In the genomic region with DNA sequence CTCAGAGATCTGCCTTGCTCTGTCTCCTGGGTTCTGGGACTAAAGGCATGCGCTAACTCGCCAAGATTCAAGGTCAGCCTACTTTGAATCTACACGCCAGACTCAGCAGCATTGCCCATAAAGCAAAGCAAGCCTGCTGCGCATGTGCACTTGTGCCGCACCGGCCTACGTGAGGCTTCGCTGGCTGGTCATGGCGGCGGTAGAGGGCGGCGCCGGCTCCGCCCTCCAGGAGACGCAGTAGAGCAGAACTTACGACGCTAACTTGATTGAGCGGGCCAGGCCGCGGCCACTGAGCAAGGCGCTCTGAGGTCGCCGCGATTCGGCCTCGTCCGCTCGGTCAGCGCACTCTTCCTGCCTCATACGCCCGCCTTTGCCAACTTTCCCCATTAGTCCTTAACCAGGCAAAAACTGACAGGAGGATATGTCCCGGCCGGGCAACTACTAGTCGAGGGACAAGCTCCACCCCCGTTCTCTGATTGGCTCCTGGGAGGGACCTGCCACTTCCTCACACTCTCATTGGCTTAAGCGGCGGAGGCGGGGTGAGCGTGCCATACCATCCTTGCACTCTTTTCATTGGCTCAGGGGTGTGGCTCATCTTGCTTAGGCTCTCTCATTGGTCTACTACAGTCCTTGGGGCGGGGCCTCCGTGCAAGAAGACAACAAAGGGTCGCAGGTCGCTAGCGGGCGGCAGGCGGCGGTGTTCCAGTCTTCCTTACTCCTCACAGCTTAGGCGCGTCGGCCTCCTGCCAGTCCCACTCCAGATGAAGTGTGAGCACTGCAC, we compare ENCODE assay signal across 8 mouse cellular contexts. TPM values are rescaled to one million over a fixed set of nuclear protein-coding genes. Genes with fewer than 3 reads are reported as not detected.
DNase-seq lines count a peak whose midpoint lies in the region; ATAC-seq and TF ChIP-seq lines count a peak whose summit lies in the region.

Gene Narf (plus strand): TSS at position 690 of the 781 bp plus-strand sequence.

- peak; percentile 100 for DNase-seq in CH12.LX (ENCODE audit: extremely low read depth)
- peak; percentile 100 for DNase-seq in c-Kit-positive CD71-positive TER-119-negative erythroid progenitor cells, embryonic 14.5 days (ENCODE audit: low read depth)
- peak; percentile 99 for DNase-seq in forebrain, embryonic 11.5 days (ENCODE audit: low spot score)
- peak; percentile 99 to 100 for DNase-seq in kidney, postnatal 36 days
- peak; percentile 99 for DNase-seq in telencephalon, adult 2 months (ENCODE audit: low read depth, low spot score)

- no peaks in the 10 kb centered on the region for H3K79me2 ChIP-seq in CH12.LX (replicated peaks; ENCODE audit: control insufficient read depth, extremely low read depth, insufficient read depth, poor library complexity, severe bottlenecking)

- peaks cover 5 to 30% of the 10 kb centered on the region in 2 experiments for H3K4me1 ChIP-seq in CH12.LX (ENCODE audit: control insufficient read depth in 1 of 2, insufficient read depth in 2 of 2)
- peaks cover 7% of the 10 kb centered on the region for H3K4me1 ChIP-seq in forebrain, embryonic 11.5 days (replicated peaks; ENCODE audit: control insufficient read depth, insufficient read depth, low read length)
- peaks cover 32% of the 10 kb centered on the region for H3K4me1 ChIP-seq in heart, embryonic 16.5 days (ENCODE audit: control insufficient read depth, insufficient read depth, low read length)
- H3K4me1 ChIP-seq in liver, embryonic 15.5 days (replicated peaks) = peaks cover 72% of the 10 kb centered on the region
- peaks cover 22% of the 10 kb centered on the region for H3K4me1 ChIP-seq in neural tube, embryonic 12.5 days

- dilution Hi-C loops in CH12.LX (cut with MboI; ENCODE audit: extremely low pct_ligation_motif_present, extremely low pct_unique_long_range_greater_than_20kb, low sequenced_read_pairs) = no loop called here

- H3K9me3 ChIP-seq in CH12.LX (replicated peaks; ENCODE audit: low read length) = no peaks in the 10 kb centered on the region
- no peaks in the 10 kb centered on the region for H3K9me3 ChIP-seq in forebrain, embryonic 11.5 days (ENCODE audit: control insufficient read depth, low read length)
- H3K9me3 ChIP-seq in heart, embryonic 16.5 days (replicated peaks; ENCODE audit: control insufficient read depth, low read length) = no peaks in the 10 kb centered on the region
- no peaks in the 10 kb centered on the region for H3K9me3 ChIP-seq in liver, embryonic 15.5 days (replicated peaks)
- H3K9me3 ChIP-seq in neural tube, embryonic 12.5 days = no peaks in the 10 kb centered on the region

- no peak for TF ChIP-seq EP300 in CH12.LX (IDR thresholded peaks at IDR 0.05; ENCODE audit: low read length)

- H3K4me3 ChIP-seq in CH12.LX (replicated peaks in 1 of 3; ENCODE audit: low read depth in 2 of 3, low read length in 2 of 3, poor library complexity in 1 of 3) = peak within 1 kb of the TSS; percentile 74 to 94 (median 78)
- H3K4me3 ChIP-seq in forebrain, embryonic 11.5 days (ENCODE audit: low read depth, low read length) = peak within 1 kb of the TSS; percentile 73
- peak within 1 kb of the TSS; percentile 92 for H3K4me3 ChIP-seq in heart, embryonic 16.5 days (ENCODE audit: low read length)
- peak within 1 kb of the TSS; percentile 92 for H3K4me3 ChIP-seq in liver, embryonic 15.5 days (replicated peaks)
- H3K4me3 ChIP-seq in neural tube, embryonic 12.5 days = peak within 1 kb of the TSS; percentile 68

- peak within 1 kb of the TSS; percentile 81 for H3K27ac ChIP-seq in CH12.LX (ENCODE audit: insufficient read depth, low read depth)
- peak within 1 kb of the TSS; percentile 99 for H3K27ac ChIP-seq in forebrain, embryonic 11.5 days (ENCODE audit: low read depth, low read length)
- peak within 1 kb of the TSS; percentile 100 for H3K27ac ChIP-seq in heart, embryonic 16.5 days (ENCODE audit: low read length)
- H3K27ac ChIP-seq in liver, embryonic 15.5 days (replicated peaks) = peak within 1 kb of the TSS; percentile 98
- H3K27ac ChIP-seq in neural tube, embryonic 12.5 days = peak within 1 kb of the TSS; percentile 95

- H3K27me3 ChIP-seq in CH12.LX (replicated peaks) = no peaks in the 10 kb centered on the region
- no peaks in the 10 kb centered on the region for H3K27me3 ChIP-seq in forebrain, embryonic 11.5 days (ENCODE audit: control insufficient read depth, insufficient read depth, low read length)
- H3K27me3 ChIP-seq in heart, embryonic 16.5 days (ENCODE audit: control insufficient read depth, insufficient read depth, low read length) = no peaks in the 10 kb centered on the region
- no peaks in the 10 kb centered on the region for H3K27me3 ChIP-seq in liver, embryonic 15.5 days
- no peaks in the 10 kb centered on the region for H3K27me3 ChIP-seq in neural tube, embryonic 12.5 days (replicated peaks)

- peak; percentile 100 for ATAC-seq in forebrain, embryonic 11.5 days (replicated peaks; ENCODE audit: low FRiP score)
- ATAC-seq in heart, embryonic 16.5 days (replicated peaks; ENCODE audit: extremely low read depth, insufficient read depth, low FRiP score) = peak; percentile 98
- ATAC-seq in liver, embryonic 15.5 days (ENCODE audit: insufficient read depth) = peak; percentile 95
- ATAC-seq in neural tube, embryonic 12.5 days (ENCODE audit: low FRiP score, low read depth) = peak; percentile 99

- in situ Hi-C loops in CH12.LX (cut with MboI; ENCODE audit: low pct_ligation_motif_present, low pct_unique_long_range_greater_than_20kb, low sequenced_read_pairs) = no loop called here

- TF ChIP-seq RAD21 in CH12.LX (IDR thresholded peaks at IDR 0.05; ENCODE audit: low read depth, low read length) = no peak

- peak within 1 kb of the TSS; percentile 97 for H3K4me2 ChIP-seq in CH12.LX (ENCODE audit: insufficient read depth, low read depth, poor library complexity, severe bottlenecking)
- peak within 1 kb of the TSS; percentile 61 for H3K4me2 ChIP-seq in forebrain, embryonic 11.5 days (ENCODE audit: low read depth, low read length, severe bottlenecking)
- peak within 1 kb of the TSS; percentile 73 for H3K4me2 ChIP-seq in heart, embryonic 16.5 days (ENCODE audit: low read depth, low read length)
- peak within 1 kb of the TSS; percentile 83 for H3K4me2 ChIP-seq in liver, embryonic 15.5 days
- H3K4me2 ChIP-seq in neural tube, embryonic 12.5 days (replicated peaks) = peak within 1 kb of the TSS; percentile 57

- peak within 1 kb of the TSS; percentile 53 for H3K9ac ChIP-seq in CH12.LX (ENCODE audit: insufficient read depth, low read depth)
- peak within 1 kb of the TSS; percentile 82 for H3K9ac ChIP-seq in forebrain, embryonic 11.5 days (ENCODE audit: low read length)
- H3K9ac ChIP-seq in heart, embryonic 16.5 days (ENCODE audit: low read length) = peak within 1 kb of the TSS; percentile 91
- H3K9ac ChIP-seq in liver, embryonic 15.5 days = peak within 1 kb of the TSS; percentile 86
- H3K9ac ChIP-seq in neural tube, embryonic 12.5 days = peak within 1 kb of the TSS; percentile 77

- WGBS in forebrain, embryonic 11.5 days = under 1% methylated on average over 50 of the region's 50 CpGs
- under 1% methylated on average over 50 of the region's 50 CpGs for WGBS in heart, embryonic 16.5 days
- WGBS in liver, embryonic 15.5 days (ENCODE audit: insufficient replicate concordance) = under 1% methylated on average over 50 of the region's 50 CpGs
- WGBS in neural tube, embryonic 12.5 days = under 1% methylated on average over 50 of the region's 50 CpGs

- H3K36me3 ChIP-seq in CH12.LX (replicated peaks in 1 of 2; ENCODE audit: control insufficient read depth in 1 of 2, insufficient read depth in 1 of 2, low read length in 1 of 2) = peaks cover 0 to 28% of the 10 kb centered on the region in 2 experiments
- no peaks in the 10 kb centered on the region for H3K36me3 ChIP-seq in forebrain, embryonic 11.5 days (ENCODE audit: control insufficient read depth, insufficient read depth, low read length)
- H3K36me3 ChIP-seq in heart, embryonic 16.5 days (ENCODE audit: control insufficient read depth, insufficient read depth) = peaks cover 12% of the 10 kb centered on the region; the same call in 1 of the 2 replicates
- H3K36me3 ChIP-seq in liver, embryonic 15.5 days (replicated peaks) = peaks cover 31% of the 10 kb centered on the region
- H3K36me3 ChIP-seq in neural tube, embryonic 12.5 days = peaks cover 25% of the 10 kb centered on the region

- peak; percentile 82 for TF ChIP-seq POLR2A in CH12.LX (IDR thresholded peaks at IDR 0.05; ENCODE audit: low read depth, low read length)

- TF ChIP-seq CTCF in CH12.LX (conservative IDR thresholded peaks at IDR 0.05 in 1 of 2, IDR thresholded peaks at IDR 0.05 in 1 of 2; ENCODE audit: low read depth in 2 of 2, low read length in 2 of 2) = peak in 1 of 2 experiments; percentile 74; a peak in 2 of 4 replicates

TF ChIP-seq in CH12.LX, 34 proteins besides CTCF, POLR2A, EP300 and RAD21 (continues in another document):
- TF ChIP-seq USF2 (conservative IDR thresholded peaks at IDR 0.05; ENCODE audit: low read depth, low read length) (no peak), CHD2 (IDR thresholded peaks at IDR 0.05; ENCODE audit: low read length) (peak; percentile 89), TBP (conservative IDR thresholded peaks at IDR 0.05; ENCODE audit: low read depth, low read length) (peak; percentile 90), IRF4 (IDR thresholded peaks at IDR 0.05; ENCODE audit: low read depth, low read length) (peak; percentile 68), E2F4 (IDR thresholded peaks at IDR 0.05; ENCODE audit: insufficient replicate concordance, low read depth, low read length) (no peak), MAX (IDR thresholded peaks at IDR 0.05; ENCODE audit: low read length) (peak; percentile 87), ZC3H11A (IDR thresholded peaks at IDR 0.05; ENCODE audit: low read depth, low read length) (no peak; the same call in 1 of the 2 replicates), ETS1 (conservative IDR thresholded peaks at IDR 0.05; ENCODE audit: low read depth, low read length) (0 out of 2 replicates have a peak, but pooled peaks have one; percentile 9), HCFC1 (IDR thresholded peaks at IDR 0.05; ENCODE audit: low read depth, low read length) (peak; percentile 73), ZKSCAN1 (IDR thresholded peaks at IDR 0.05; ENCODE audit: borderline replicate concordance, low read depth, low read length) (no peak), RCOR1 (conservative IDR thresholded peaks at IDR 0.05; ENCODE audit: low read depth, low read length) (no peak; the same call in 1 of the 2 replicates), NELFE (IDR thresholded peaks at IDR 0.05; ENCODE audit: low read depth, low read length) (peak; percentile 57), ZMIZ1 (IDR thresholded peaks at IDR 0.05; ENCODE audit: low read depth, low read length) (peak; percentile 82)

RNA-seq across cellular contexts. Expression of gene Narf, which starts in this region (rescaled TPM):
- 15.6 and 26.2 TPM in 2 replicates for total RNA-seq in CH12.LX (2012; rRNA removed)
- 29.9 and 32.1 TPM in 2 replicates for total RNA-seq in CH12.LX (2014; rRNA removed)
- 11.7 and 12.3 TPM in 2 replicates for polyA plus RNA-seq in CH12.LX (2012; ENCODE audit: insufficient read length, low read depth)
- 58.9 and 70.1 TPM in 2 replicates for polyA plus RNA-seq in forebrain, embryonic 11.5 days (2014; fragmentation: Nextera tagmentation; extraction: Ambion mirVana)
- polyA plus RNA-seq in heart, embryonic 16.5 days (2015; fragmentation: Nextera tagmentation; extraction: Ambion mirVana) = 64.9 and 68.4 TPM in 2 replicates
- 117 and 136 TPM in 2 replicates for polyA plus RNA-seq in liver, embryonic 15.5 days (2015; fragmentation: Nextera tagmentation; extraction: Ambion mirVana)
- polyA plus RNA-seq in neural tube, embryonic 12.5 days (2016; fragmentation: Nextera tagmentation; extraction: Ambion mirVana) = 90.2 and 96.2 TPM in 2 replicates

Comparison
In these comparisons a context has a peak if more than half of its experiments do, and no peak if none do; other contexts are left out.
1. Peak in every context shown above with its lines: DNase-seq, ATAC-seq, H3K4me3 ChIP-seq and H3K27ac ChIP-seq.